Mouse (Mus musculus) small intestine, adult 2 months (tissue): ENCODE results near the gene Psmb11.

Source experiments
- CTCF ChIP-seq: fragments of 200-500 bp; IDR thresholded peaks from 2 replicates; pipeline ENCODE4 v1.5.1; 2012; ENCODE audit warnings: low read depth, mild to moderate bottlenecking, control low read depth, inconsistent platforms, low read length, moderate library complexity, mixed read lengths; ENCODE audit not compliant: insufficient replicate concordance, insufficient read length; ENCODE audit errors: extremely low read depth
- POLR2A ChIP-seq: fragments of 200-500 bp; IDR thresholded peaks from 2 replicates; pipeline ENCODE4 v1.6.1; 2012; ENCODE audit warnings: low read depth, mild to moderate bottlenecking, control low read depth, inconsistent platforms, low read length, moderate library complexity

DNA sequence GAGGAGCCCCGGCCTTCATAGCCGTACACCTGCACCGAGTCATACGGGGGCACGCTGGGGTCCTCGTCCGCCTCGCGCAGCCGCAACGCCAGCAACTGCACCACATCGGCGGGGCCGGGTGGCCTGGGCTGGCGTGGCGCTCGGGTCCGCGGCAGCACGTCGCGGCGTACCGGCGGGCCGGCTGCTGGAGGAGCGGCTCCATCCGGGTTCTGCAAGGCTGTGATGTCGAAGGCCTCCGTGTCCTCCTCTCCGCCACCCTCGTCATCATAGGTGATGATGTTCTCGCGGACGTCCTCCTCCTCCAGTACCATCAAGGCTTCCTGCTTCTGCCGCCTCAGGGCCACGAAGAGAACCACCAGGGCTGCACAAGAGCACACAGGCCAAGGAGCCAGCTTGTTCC, 11.0 kb downstream of the Psmb11 start:
- no peak for TF ChIP-seq CTCF
- no peak for TF ChIP-seq POLR2A
